In genomic region chr17:33890533-33891059, GRCm38 (mm10) we compare ENCODE assay signal across 8 mouse cellular contexts. TPM values are rescaled to one million over a fixed set of nuclear protein-coding genes. Genes with fewer than 3 reads are reported as not detected.
A peak's percentile ranks its signal among the peaks of the same experiment; 100 is the strongest.
DNase-seq lines count a peak whose midpoint lies in the region; ATAC-seq lines count a peak whose summit lies in the region.

TSS of gene Kifc1 (minus strand) at chr17:33890661.

- H3K27ac ChIP-seq in intestine, embryonic 14.5 days (ENCODE audit: low read depth), result peak within 1 kb of the TSS; percentile 47; the same call in 1 of the 2 replicates

- under 1% methylated on average over 49 of the region's 49 CpGs for WGBS in intestine, embryonic 14.5 days

- peak; percentile 98 for DNase-seq in adrenal gland, adult 18-20 months (ENCODE audit: low spot score in 2 of 2)
- DNase-seq in embryo, embryonic 11 days, result peak; percentile 98
- peak; percentile 100 for DNase-seq in gastrocnemius, postnatal 25 days
- DNase-seq in intestine, embryonic 14.5 days (ENCODE audit: low spot score), result peak; percentile 99
- DNase-seq in left cerebral cortex, postnatal 14 days (ENCODE audit: low spot score in 2 of 2), result peak; percentile 100
- DNase-seq in mesoderm, embryonic 11.5 days (ENCODE audit: low read depth, low spot score), result peak; percentile 100
- peak; percentile 99 to 100 for DNase-seq in right cerebral cortex, postnatal 36 days (ENCODE audit: low spot score in 2 of 2)
- DNase-seq in yolk sac, embryonic 10.5 days (ENCODE audit: low spot score), result peak; percentile 99

- H3K9ac ChIP-seq in intestine, embryonic 14.5 days (ENCODE audit: low read length), result peak within 1 kb of the TSS; percentile 58

- no peaks in the 10 kb centered on the region for H3K27me3 ChIP-seq in intestine, embryonic 14.5 days (replicated peaks; ENCODE audit: control insufficient read depth, insufficient read depth, low read length)

- peak within 1 kb of the TSS; percentile 56 for H3K4me2 ChIP-seq in intestine, embryonic 14.5 days (ENCODE audit: low read length)

- peaks cover 8% of the 10 kb centered on the region for H3K36me3 ChIP-seq in intestine, embryonic 14.5 days (ENCODE audit: control insufficient read depth, insufficient read depth, low read length)

- H3K4me3 ChIP-seq in intestine, embryonic 14.5 days (ENCODE audit: low read depth, low read length), result peak within 1 kb of the TSS; percentile 52

- H3K4me1 ChIP-seq in intestine, embryonic 14.5 days (replicated peaks; ENCODE audit: control insufficient read depth, insufficient read depth, low read length), result peaks cover 9% of the 10 kb centered on the region

- H3K9me3 ChIP-seq in intestine, embryonic 14.5 days (ENCODE audit: control insufficient read depth, low read length), result no peaks in the 10 kb centered on the region

- ATAC-seq in intestine, embryonic 14.5 days (replicated peaks; ENCODE audit: low FRiP score, low TSS enrichment, low read depth), result peak; percentile 98

- intact Hi-C loops in left cerebral cortex, postnatal 14 days (cut with DNase I), result no loop called here

RNA-seq across cellular contexts. Expression of gene Kifc1, which starts in this region (rescaled TPM):
- 1 to 10 TPM in 1 of 2 experiments, under 1 TPM in 1; 0.86 to 1.8 TPM for total RNA-seq in adrenal gland, adult 18-20 months (2021)
- 1 to 10 TPM in 1 of 2 experiments, under 1 TPM in 1; 0.95 to 1.0 TPM for total RNA-seq in gastrocnemius, postnatal 25 days (2021)
- 6.7 and 9.4 TPM in 2 replicates for polyA plus RNA-seq in intestine, embryonic 14.5 days (2014; fragmentation: Nextera tagmentation; extraction: Ambion mirVana)
- total RNA-seq in left cerebral cortex, postnatal 14 days (2021), result 1 to 10 TPM; 3.1 to 3.7 TPM

Comparison
In these comparisons a context has a peak if more than half of its experiments do, and no peak if none do; other contexts are left out.
1. Peak in every context shown above with its lines: DNase-seq, ATAC-seq, H3K4me3 ChIP-seq and H3K27ac ChIP-seq.